In the genomic region with DNA sequence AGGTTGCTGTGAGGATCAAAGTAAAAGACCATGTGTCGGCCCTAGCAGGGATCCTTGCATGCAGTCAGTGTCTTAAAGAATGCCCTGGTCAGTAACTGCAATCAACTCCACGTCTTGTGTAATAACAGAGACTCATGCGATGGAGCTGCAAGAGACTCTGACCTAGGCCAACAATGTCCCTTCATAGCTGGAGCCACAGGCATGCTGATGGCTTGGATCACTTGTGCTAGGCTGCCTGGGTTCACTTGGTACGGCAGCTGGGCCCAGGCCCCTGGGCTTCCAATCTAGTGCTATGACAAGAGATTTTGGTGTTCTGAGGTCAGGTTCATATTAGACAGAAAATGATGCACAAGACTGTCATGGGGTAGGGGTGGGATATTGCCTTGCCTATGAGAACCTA, we compare ENCODE assay signal across 31 mouse cellular contexts.
"Had no signal": no experiment of that assay in that cellular context is flagged by ENCODE, and none has a peak within 500 bp of the region (broad histone marks: within the 10 kb centered on the region; RNA-seq: fewer than 3 reads in every experiment).

No protein-coding gene starts in this region.

- H3K9ac ChIP-seq: limb, embryonic 12.5 days; limb, embryonic 13.5 days; limb, embryonic 15.5 days; liver, embryonic 12.5 days; liver, embryonic 13.5 days; liver, embryonic 14.5 days; liver, embryonic 15.5 days; liver, postnatal 0 days; lung, embryonic 14.5 days; lung, embryonic 15.5 days; midbrain, embryonic 12.5 days; midbrain, embryonic 13.5 days; midbrain, embryonic 15.5 days had no signal

- H3K9me3 ChIP-seq: limb, embryonic 10.5 days; limb, embryonic 12.5 days; limb, embryonic 13.5 days; limb, embryonic 15.5 days; liver, embryonic 12.5 days; liver, embryonic 13.5 days; liver, embryonic 15.5 days; lung, embryonic 15.5 days; megakaryocyte, embryonic 14.5 days; midbrain, embryonic 10.5 days; midbrain, embryonic 12.5 days; midbrain, embryonic 13.5 days; midbrain, embryonic 15.5 days had no signal

- H3K4me1 ChIP-seq: limb, embryonic 15.5 days; liver, embryonic 12.5 days; liver, embryonic 13.5 days; liver, embryonic 15.5 days; lung, embryonic 15.5 days; megakaryocyte, embryonic 14.5 days had no signal

- ATAC-seq: liver, embryonic 12.5 days; liver, postnatal 0 days; lung, postnatal 0 days; midbrain, embryonic 13.5 days; midbrain, embryonic 15.5 days; midbrain, embryonic 16.5 days had no signal

- H3K4me2 ChIP-seq: limb, embryonic 12.5 days; limb, embryonic 13.5 days; limb, embryonic 15.5 days; liver, embryonic 11.5 days; liver, embryonic 12.5 days; liver, embryonic 13.5 days; liver, embryonic 15.5 days; lung, embryonic 14.5 days; lung, embryonic 15.5 days; midbrain, embryonic 11.5 days; midbrain, embryonic 12.5 days; midbrain, embryonic 13.5 days; midbrain, embryonic 15.5 days had no signal

- H3K4me3 ChIP-seq: limb, embryonic 10.5 days; limb, embryonic 12.5 days; limb, embryonic 13.5 days; limb, embryonic 15.5 days; liver, embryonic 12.5 days; liver, embryonic 13.5 days; liver, embryonic 15.5 days; lung, embryonic 15.5 days; megakaryocyte, embryonic 14.5 days; midbrain, embryonic 10.5 days; midbrain, embryonic 12.5 days; midbrain, embryonic 13.5 days; midbrain, embryonic 15.5 days; myocyte had no signal

- H3K27ac ChIP-seq: limb, embryonic 10.5 days; limb, embryonic 12.5 days; limb, embryonic 13.5 days; limb, embryonic 15.5 days; liver, embryonic 12.5 days; liver, embryonic 13.5 days; liver, embryonic 14.5 days; liver, embryonic 15.5 days; lung, embryonic 15.5 days; macrophage; midbrain, embryonic 10.5 days; midbrain, embryonic 12.5 days; midbrain, embryonic 13.5 days; midbrain, embryonic 15.5 days had no signal

- DNase-seq: left cerebral cortex, postnatal 4 days; liver; liver, embryonic 13.5 days; liver, postnatal 0 days; lung, adult 18-20 months; lung, adult 2 months; lung, embryonic 14.5 days; lung, postnatal 10 days; lung, postnatal 14 days; lung, postnatal 36 days; lung, postnatal 4 days; midbrain, embryonic 14.5 days had no signal

- H3K27me3 ChIP-seq: liver, embryonic 13.5 days; liver, embryonic 15.5 days; lung, embryonic 15.5 days; megakaryocyte, embryonic 14.5 days; midbrain, embryonic 15.5 days had no signal

- H3K36me3 ChIP-seq: limb, embryonic 10.5 days; limb, embryonic 12.5 days; limb, embryonic 13.5 days; limb, embryonic 15.5 days; liver, embryonic 12.5 days; liver, embryonic 13.5 days; liver, embryonic 15.5 days; lung, embryonic 15.5 days; midbrain, embryonic 10.5 days; midbrain, embryonic 12.5 days; midbrain, embryonic 13.5 days; midbrain, embryonic 15.5 days had no signal
